In the genomic region with DNA sequence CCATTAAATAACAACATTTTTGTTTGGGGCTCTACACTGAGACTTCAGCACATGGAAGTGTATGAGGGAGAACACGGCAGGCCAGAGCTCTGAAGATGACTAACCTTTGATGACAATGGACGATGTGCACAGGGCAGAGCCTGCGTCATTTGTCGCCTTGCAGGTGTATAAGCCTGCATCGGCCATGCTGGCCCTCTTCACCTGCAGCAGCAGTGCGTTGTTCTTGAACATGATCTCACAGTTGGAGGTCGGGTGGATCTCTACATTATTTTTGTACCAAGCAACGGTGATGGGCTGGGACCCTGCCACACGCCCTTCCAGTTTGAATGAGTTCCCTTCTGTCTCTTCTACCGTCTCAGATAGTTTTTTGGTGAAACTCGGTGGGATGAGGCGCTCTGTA, we compare ENCODE assay signal across 15 mouse cellular contexts.
"Had no signal": no experiment of that assay in that cellular context is flagged by ENCODE, and none has a peak within 500 bp of the region (broad histone marks: within the 10 kb centered on the region; RNA-seq: fewer than 3 reads in every experiment).

No protein-coding gene starts in this region.

- H3K4me1 ChIP-seq: neural tube, embryonic 12.5 days; neural tube, embryonic 13.5 days; neural tube, embryonic 15.5 days; stomach, embryonic 15.5 days had no signal

- H3K4me2 ChIP-seq: neural tube, embryonic 12.5 days; neural tube, embryonic 13.5 days; neural tube, embryonic 15.5 days; stomach, embryonic 15.5 days had no signal

- H3K36me3 ChIP-seq: neural tube, embryonic 12.5 days; neural tube, embryonic 13.5 days; neural tube, embryonic 15.5 days; stomach, embryonic 15.5 days had no signal

- H3K4me3 ChIP-seq: neural tube, embryonic 12.5 days; neural tube, embryonic 13.5 days; neural tube, embryonic 15.5 days; stomach, embryonic 15.5 days had no signal

- H3K27me3 ChIP-seq: neural tube, embryonic 12.5 days; neural tube, embryonic 13.5 days; neural tube, embryonic 15.5 days; stomach, embryonic 15.5 days had no signal

- H3K9me3 ChIP-seq: neural tube, embryonic 12.5 days; neural tube, embryonic 13.5 days; neural tube, embryonic 15.5 days; stomach, embryonic 15.5 days had no signal

- DNase-seq: retina, postnatal 1 day; right cerebral cortex, postnatal 14 days; right cerebral cortex, postnatal 25 days; right cerebral cortex, postnatal 4 days; spleen, adult 18-20 months; thymus, adult 18-20 months; thymus, adult 2 months; thymus, postnatal 14 days; thymus, postnatal 25 days; thymus, postnatal 36 days; thymus, postnatal 4 days had no signal
